Mouse (Mus musculus): Measurements from ENCODE around the gene Morn3.
A peak's percentile ranks its signal among the peaks of the same experiment; 100 is the strongest.

The Morn3 gene

DNA sequence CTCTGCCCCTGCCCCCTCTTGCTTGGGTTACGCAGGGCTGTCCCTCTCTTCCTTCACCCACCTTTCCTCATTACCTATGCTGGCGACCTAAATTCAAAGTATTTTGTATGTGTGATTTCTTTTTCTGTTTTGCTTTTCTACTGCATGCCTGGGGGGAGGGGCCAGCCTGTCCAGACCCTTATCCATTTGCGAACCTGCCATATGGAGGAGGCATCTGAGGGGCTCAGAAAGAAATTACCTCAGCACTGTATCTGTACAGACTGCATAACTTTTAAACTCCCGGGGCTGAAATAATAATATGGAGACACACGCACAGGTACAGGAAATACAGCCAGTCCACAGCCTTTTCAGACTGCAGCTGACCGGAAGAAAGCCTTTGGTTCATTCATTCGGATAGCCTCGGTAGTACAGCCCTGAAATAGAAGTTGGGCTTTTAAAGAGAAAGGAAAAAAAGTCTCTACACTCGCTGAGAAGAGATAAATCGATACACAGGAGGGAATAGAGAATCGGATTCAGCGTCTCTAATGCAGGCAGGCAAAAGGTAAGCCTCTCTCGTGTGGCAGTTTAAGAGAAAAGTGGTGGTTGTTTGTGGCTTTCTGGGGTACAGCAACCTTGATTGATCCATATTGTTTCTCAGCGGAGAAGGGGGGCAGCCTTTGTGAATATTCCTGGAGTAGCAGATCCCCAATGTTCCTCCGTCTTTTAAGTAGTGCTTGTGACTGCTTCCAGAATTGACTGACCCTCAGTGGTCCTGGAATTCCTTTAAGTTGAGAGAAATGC lies 57.1 kb downstream of the Morn3 start, which contains the start of gene Kdm2b:
Gene Kdm2b (minus strand): TSS at position 273 of the 780 bp plus-strand sequence.
- peak; percentile 58 for DNase-seq

- DNase-seq: peak; percentile 79
Observed at GRCm38 (mm10) chr5:122989001-122989525, 57.8 kb downstream of the Morn3 start.

DNA sequence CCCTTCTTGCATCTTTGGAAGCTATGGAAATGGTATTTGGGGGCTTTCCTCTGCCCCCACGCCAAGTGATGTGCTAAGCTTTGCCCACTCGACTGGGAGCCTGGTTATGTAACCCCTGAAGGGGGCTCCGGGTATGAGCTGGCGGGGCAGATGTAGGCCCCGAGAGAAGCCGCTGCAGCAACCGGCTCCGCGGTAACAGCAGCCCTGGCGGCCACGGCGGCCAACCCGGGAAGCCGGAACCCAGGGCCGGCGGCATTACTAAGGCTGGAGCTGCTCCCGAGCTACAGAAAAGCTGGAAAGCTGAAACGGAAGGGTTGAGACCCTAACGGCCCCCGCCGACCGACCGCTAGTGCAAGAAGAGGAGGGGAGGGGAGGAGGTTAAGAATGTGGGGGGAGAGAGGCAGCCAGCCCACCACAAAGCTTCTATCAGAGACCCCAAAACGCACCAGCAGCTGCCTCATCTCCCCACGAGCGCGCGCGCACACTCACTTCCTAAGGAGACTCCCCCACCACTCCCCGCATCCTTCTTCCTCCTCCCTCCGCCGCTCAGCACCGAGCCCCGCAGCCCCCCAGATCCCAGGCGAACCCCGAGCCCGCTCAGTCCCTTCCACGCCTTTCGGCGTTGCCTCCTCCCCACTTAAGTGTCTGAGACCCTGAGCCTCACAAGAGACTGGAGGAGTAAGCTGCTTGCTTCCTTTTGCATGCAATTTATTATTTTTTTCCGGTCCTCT lies 58.6 kb downstream of the Morn3 start:
- peak; percentile 58 for DNase-seq

GRCm38 (mm10) chr5:122987211-122988020 lies 59.4 kb downstream of the Morn3 start:
- DNase-seq: peak; percentile 58

DNA sequence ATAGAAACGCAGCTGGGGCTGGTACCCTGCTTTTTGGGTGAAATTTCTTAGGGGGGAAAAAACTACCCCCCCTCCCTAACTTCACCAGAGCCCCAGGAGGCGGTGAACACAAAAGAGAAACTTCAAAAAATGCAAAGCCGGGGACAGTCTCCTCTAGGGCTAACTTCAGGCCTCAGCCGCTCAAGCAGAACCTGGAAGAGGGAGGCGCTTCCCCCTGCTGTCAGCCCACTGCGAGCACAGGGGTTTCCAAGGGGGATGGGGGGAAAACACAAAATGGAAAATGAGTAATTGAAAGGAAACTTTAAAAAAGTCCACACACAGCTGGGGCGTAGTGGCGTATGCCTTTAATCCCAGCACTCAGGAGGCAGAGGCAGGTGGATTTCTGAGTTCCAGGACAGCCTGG lies 60.7 kb downstream of the Morn3 start:
- no peak for DNase-seq

Measured in cerebellum, adult 9-10 months (tissue).